Mouse (Mus musculus): ENCODE measurements around the gene Fxyd1.

The Fxyd1 gene

DNA sequence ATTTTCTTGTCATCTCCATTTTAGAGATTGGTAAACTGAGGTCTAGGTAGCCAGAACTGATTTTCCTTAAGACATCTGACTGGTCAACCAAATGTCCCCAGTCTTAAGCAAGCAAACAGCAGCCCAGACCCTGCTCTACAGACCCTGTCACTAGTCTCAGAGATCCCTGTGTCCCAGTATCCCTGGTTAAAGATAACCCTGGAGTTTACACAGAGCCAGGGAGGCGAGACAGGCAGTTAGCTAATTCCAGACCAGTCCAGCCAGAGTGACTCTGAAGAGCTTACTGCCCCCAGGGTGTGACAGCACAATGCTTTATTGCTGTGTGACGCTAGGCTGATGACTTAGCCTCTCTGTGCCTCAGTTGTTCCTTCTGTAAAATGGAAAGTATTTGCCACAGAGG is at the start of gene Fxyd1:
Fxyd1 (minus strand) TSS at position 129 of the 400 bp plus-strand sequence.
- DNase-seq (ENCODE audit: low spot score) = no peak

DNA sequence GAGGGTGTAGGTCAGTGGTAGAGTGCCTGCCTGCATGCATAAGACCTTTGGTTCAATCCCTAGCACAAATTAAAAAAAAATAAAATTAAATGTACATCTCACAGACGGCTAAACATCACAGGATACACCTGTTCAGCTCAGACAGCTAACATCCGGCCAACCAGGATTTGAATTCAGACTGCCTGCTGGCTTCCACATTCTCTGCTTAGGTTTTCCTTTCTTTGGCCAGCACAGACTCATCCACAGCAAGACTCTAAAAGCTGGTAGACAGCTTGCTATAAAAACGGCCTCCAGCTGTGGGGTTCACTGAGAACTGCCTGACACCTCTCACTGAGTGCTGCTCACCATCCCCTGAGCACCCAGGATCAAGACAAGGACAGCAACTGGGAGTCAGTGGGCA is 49.2 kb upstream of the Fxyd1 start:
- no peak for DNase-seq (ENCODE audit: low spot score)

- DNase-seq (ENCODE audit: low spot score) = no peak
Measured at GRCm38 (mm10) chr7:31105061-31105768, 48.2 kb upstream of the Fxyd1 start.

DNA sequence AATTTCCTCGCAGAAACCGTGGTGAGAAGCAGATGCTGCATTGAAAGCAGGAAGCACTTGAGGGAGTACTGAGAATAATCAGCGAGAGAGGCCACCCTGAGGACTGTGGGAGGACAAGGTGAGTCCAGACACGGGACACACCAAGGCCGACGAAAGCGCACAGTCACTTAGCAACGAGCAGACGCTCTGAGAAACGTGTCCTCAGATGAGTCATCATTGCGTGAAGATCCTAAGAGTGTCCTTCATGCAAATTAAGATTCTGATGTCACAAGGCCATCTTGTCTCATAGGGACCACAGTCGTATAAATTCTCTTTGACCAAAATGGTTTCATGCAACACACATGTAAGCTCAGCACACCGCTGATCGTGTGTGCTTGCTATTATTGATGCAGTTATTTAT is 43.8 kb upstream of the Fxyd1 start:
- DNase-seq (ENCODE audit: low spot score) = no peak

DNA sequence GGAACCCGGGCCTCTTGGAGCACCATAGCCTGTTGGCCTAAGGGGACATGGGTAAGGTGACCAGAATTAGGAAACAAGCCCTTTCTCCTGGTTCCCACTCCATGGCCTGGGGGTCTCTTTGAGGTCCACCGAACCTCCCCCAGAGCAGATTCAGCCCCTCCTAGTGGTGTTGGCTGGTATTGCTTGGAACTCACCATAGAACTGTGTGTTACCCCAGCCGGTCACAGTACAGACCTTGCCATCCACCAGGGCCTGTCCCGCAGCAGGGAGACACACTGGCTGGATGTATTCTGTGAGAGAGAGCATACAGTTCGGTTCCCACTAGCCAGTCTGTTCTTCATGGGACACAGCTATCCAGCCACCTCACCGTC is 42.6 kb upstream of the Fxyd1 start:
- no peak for DNase-seq (ENCODE audit: low spot score)

- DNase-seq (ENCODE audit: low spot score) = no peak
Measured at GRCm38 (mm10) chr7:31098697-31099611, 42.0 kb upstream of the Fxyd1 start.

GRCm38 (mm10) chr7:31097583-31098248 is 40.7 kb upstream of the Fxyd1 start:
- peak; percentile 79 for DNase-seq (ENCODE audit: low spot score)

DNA sequence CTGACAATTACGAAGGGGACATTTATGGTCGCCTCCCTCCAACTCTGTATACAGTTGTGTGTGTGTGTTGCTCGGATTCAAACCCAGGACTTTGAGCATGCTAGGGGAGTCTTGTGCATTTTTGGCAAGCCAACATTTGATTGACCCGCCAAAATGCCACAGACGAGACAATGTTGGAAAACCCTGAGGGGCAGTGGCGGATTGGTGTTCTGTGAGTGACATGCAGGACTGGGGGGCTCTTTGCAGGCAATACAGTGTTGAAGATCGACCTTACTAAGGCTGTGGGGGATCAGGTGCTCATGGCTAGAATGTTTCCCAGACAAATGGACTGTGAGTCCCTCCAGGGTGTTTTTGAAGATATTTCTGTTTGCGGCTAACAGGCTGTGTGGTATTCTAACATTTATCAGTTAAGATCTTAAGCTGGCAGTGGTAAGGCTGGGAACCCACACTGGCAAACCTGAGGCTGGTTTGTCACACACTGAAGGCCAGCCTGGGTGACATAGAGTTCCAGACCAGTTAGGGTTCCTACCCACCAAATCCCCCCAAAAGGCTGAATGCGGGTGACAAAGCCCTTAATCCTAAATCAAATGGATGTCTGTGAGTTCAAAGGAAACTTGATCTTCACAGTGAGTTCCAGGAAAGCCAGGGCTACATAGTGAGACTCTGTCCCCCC is 40.0 kb upstream of the Fxyd1 start:
- DNase-seq (ENCODE audit: low spot score) = no peak

DNA sequence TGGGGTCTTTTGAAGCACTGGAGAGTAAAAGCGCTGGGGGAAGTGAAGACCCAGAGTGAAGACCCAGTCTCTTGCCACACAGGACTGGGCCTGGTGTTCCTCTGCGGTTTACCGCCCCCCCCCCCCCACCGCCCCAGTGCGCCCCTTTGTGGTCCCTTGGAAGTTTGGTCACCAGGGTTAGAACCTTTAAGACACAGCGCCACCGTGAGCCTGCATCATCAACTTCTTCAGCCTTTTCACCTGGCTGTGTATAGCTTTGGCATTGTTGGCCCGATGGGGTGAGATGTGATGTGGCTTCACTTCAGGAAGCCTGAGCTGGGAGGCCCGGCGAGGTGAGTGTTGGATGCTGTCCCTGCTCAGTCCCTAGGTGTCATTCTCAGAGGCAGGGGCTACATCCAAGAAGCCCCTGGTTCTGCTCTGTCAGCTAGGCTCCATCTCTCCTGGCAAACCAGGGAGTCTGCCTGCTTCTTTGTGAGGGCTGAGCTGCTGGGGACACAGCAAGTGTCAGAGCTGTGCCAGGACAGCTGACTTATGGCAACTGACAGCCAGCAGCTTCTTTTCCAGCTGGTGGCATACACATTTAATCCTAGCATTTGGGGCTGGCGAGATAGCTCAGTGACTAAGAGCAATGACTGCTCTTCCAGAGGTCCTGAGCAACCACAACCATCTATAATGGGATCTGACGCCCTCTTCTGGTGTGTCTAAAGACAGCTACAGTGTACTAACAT is 37.9 kb upstream of the Fxyd1 start:
- DNase-seq (ENCODE audit: low spot score) = no peak

DNA sequence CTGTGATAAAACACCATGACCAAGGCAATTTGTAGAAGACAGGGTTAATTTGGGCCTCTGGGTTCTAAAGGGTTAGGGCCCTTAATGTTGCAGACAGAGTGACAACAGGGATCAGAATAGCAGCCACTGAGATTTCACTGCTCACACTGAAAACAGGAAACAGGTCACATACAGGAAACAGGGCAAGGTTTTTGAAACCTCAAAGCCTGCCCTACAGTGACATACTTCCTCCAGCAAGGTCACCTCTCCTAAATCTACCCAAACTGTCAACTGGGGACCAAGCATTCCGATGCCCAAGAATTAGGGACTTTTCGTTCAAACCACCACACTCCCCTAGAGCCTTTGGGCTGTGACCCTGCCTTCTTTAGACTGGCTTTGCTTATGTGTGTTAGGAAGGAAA is 32.7 kb upstream of the Fxyd1 start:
- no peak for DNase-seq (ENCODE audit: low spot score)

DNA sequence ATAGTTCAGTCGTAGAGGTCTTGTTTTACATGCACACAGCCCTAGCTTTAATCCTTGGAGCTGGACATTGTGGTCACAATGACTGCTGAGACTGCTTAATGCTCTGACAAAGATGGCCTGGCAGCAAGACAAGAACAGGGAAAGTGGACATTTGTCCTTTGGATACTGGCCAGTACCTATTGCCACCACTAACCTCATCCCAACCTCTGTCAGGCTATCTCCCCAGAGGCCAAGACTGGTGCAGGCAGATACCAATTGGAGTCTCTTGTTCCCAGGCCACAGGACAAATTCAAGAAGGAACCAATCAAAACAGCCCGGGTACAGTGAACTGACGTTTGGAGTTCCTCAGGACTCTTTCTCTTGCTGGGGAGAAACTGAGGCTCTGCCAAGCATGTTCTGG is 31.2 kb upstream of the Fxyd1 start:
- no peak for DNase-seq (ENCODE audit: low spot score)

- DNase-seq (ENCODE audit: low spot score) = no peak
Measured at GRCm38 (mm10) chr7:31087262-31087661, 30.3 kb upstream of the Fxyd1 start.

DNA sequence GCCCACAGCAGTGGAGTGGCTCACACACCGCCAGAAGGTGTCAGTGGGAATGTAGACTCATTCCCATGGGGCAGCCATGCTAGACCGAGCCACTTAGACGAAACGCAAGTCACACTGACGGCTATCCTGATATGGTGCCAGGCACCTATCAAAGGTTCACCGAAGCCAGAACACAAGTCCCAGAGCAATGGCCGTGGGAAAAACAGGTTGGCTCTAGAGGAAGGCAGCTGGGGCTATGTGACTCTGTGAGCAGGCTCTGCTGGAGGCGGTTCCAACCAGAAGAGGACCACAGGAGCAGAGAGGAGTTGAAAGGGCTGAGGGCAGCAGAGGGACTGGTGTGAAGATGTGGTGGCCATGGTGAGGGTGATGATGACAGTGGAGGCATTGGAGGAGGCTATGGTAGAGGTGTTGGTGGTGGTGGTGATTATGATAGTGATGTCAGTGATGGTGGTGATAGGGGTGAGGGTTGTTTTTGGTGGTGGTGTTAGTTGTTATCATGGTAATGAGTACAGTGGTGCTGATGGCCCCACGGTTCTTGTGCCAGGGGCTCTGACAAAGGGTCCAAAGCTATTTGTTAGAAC is 29.3 kb upstream of the Fxyd1 start:
- DNase-seq (ENCODE audit: low spot score) = no peak

DNA sequence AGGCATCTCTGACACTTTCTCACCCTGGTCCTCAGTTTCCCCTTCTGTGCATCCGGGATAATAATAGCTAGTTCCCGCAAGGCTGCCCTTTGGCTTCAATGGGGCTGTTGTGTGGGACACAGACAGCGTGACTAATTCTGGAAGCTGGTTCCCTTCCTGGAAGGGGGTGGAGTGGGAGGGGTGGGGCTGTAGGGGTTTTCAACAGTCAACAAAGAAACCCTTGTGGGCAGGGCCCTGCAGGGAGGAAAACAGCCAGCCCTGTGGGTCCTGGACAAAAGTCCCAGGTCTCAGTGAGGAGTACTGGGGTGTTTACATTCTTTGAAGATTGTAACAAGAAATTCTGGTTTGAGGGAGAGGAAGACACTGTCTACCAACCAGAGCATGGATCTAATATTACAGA is 28.2 kb upstream of the Fxyd1 start:
- DNase-seq (ENCODE audit: low spot score) = no peak

- no peak for DNase-seq (ENCODE audit: low spot score)
Measured at GRCm38 (mm10) chr7:31084140-31084539, 27.1 kb upstream of the Fxyd1 start.

DNA sequence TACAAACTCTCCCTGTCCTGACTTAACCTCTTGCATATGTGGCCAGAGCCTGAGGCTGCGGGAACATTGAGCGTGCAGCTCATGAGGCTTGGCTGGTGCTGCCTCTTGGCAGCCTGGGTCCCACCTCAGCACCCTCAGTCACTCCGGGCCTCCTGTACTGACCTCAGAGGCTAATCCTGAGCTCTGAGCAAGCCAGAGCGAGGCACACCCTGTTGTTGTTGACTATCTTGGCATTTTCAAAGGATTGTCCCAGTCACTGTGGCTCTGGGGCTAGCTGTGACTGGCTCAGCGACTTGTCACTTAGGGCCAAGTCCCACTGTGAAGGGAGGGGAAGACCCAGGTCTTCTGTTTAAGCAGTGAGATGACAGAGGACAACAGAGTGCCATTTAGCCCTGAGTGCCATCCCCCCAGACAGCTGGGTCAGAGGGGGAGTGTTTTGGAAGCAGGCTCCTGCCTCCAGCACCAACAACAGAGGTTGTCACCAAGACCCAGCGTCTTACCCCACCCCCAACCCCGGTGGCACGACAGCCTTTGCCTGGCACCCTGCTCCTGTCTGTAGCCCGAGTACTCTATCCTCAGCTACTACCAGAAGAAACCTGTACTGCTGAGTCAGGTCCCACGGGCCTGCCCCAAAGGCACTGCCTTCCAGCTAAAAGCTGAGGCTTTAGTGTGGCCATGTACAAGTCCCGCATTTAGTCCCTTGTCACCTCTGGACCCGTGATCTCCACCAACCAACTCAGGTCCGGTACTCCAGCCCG is 26.0 kb upstream of the Fxyd1 start:
- no peak for DNase-seq (ENCODE audit: low spot score)

DNA sequence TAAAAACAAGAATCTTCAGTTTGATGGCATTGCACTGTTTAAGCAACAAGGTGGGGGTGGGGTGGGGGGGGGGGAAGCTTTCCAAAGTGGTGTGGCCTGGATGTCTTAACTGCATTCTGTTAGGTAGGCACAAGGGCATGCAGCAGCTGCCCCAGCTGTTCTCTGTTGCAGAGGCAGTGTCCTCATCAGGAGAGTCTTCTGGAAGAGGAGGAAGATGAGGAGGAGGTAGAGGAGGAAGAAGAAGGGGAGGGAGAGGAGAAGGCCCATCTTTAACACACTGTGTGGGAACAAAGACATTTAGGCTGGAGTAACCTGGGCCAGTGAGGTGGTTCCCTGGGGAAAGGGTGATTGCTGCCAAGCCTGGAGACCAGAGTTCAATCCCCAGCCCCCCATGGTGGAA is 25.1 kb upstream of the Fxyd1 start:
- DNase-seq (ENCODE audit: low spot score) = no peak

DNA sequence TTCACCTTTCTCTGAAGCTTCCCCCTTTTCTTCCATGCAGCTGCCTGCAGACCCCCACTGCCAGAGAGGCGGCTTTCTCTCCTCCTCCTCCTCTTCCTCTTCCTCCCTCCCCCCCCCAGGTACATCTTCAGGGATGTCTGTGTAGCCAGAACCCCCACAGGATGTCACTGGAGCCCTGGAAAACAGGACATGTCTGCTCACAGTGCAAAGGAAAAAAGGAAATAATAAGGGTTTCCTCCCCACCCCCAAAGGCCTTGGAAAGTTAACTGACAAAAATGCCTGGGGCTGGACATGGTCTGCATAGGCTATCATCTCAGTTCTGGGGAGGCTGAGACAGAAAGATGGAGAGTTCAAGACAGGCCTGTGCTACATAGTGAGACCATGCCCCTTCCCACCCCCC is 24.1 kb upstream of the Fxyd1 start:
- no peak for DNase-seq (ENCODE audit: low spot score)

GRCm38 (mm10) chr7:31080611-31081010 is 23.6 kb upstream of the Fxyd1 start:
- no peak for DNase-seq (ENCODE audit: low spot score)

DNA sequence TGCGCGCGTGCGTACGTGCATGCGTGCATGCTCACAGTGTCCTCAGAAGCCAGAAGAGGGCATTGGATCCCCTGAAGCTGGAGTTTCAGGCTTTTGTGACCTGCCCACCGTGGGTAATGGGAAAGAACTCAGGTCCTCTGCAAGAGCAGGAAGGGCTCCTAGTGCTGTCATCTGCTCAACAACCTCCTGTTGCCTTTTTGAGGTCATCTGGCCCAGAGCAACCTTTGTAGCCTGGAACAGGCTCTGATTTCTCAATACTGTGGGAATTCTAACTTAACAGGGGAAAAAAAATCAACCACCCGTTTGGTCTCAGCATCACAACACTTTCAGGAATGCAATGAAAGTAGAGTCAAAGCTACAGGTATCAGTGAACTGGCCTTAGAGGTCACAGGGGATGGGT is 22.7 kb upstream of the Fxyd1 start:
- no peak for DNase-seq (ENCODE audit: low spot score)

Data from urinary bladder, postnatal 10 days (tissue).